Mouse (Mus musculus) embryonic fibroblast, embryonic 13.5 days (primary cell): Measurements from ENCODE around the gene Gfra1.

Source experiments
- CTCF ChIP-seq: IDR thresholded peaks from 2 replicates; pipeline ENCODE4 v1.5.1; 2011; ENCODE audit warnings: mild to moderate bottlenecking, control low read depth, low read length, moderate library complexity, borderline replicate concordance; ENCODE audit not compliant: insufficient read depth
- POLR2A ChIP-seq: IDR thresholded peaks from 2 replicates; pipeline ENCODE4 v1.6.1; 2011; ENCODE audit warnings: low read depth, mild to moderate bottlenecking, control low read depth, low read length, moderate library complexity

GRCm38 (mm10) chr19:58329305-58329704 is 126.4 kb downstream of the Gfra1 start:
- no peak for TF ChIP-seq POLR2A
- TF ChIP-seq CTCF, result no peak
